Mouse (Mus musculus): ENCODE results near the gene Glb1. TPM values are rescaled to one million over a fixed set of nuclear protein-coding genes. Genes with fewer than 3 reads are reported as not detected.

Glb1 gene
- polyA plus RNA-seq, 1 experiment from 2014 or later, result 24.4 TPM

GRCm38 (mm10) chr9:114455420-114455819 lies 54.5 kb downstream of the Glb1 start:
- Histone ChIP-seq H3K9ac (ENCODE audit: low read length) (no peak overlapping the region), H3K27me3 (ENCODE audit: control insufficient read depth, insufficient read depth, low read length) (no peaks in the 10 kb centered on the region), H3K4me1 (ENCODE audit: control insufficient read depth, insufficient read depth, low read length) (no peaks in the 10 kb centered on the region), H3K9me3 (ENCODE audit: control insufficient read depth, low read length) (no peaks in the 10 kb centered on the region), H3K27ac (replicated peaks; ENCODE audit: low read depth, low read length) (no peak overlapping the region), H3K36me3 (ENCODE audit: control insufficient read depth, insufficient read depth, low read length) (no peaks in the 10 kb centered on the region; the same call in 1 of the 2 replicates), H3K4me2 (ENCODE audit: low read depth, severe bottlenecking) (no peak overlapping the region), H3K4me3 (ENCODE audit: low read depth, low read length) (no peak overlapping the region)
- DNase-seq (ENCODE audit: low spot score), result no peak
- no peak for ATAC-seq (ENCODE audit: insufficient number of reproducible peaks, low FRiP score, low TSS enrichment, low read depth)
- 77% methylated on average over 2 of the region's 2 CpGs for WGBS

- no peak overlapping the region for H3K4me3 ChIP-seq (ENCODE audit: low read depth, low read length)
- no peak overlapping the region for H3K27ac ChIP-seq (replicated peaks; ENCODE audit: low read depth, low read length)
- no peaks in the 10 kb centered on the region for H3K27me3 ChIP-seq (ENCODE audit: control insufficient read depth, insufficient read depth, low read length)
- H3K9ac ChIP-seq (ENCODE audit: low read length), result no peak overlapping the region
- WGBS, result 87% methylated on average over 3 of the region's 3 CpGs
- no peaks in the 10 kb centered on the region; the same call in 1 of the 2 replicates for H3K36me3 ChIP-seq (ENCODE audit: control insufficient read depth, insufficient read depth, low read length)
- no peaks in the 10 kb centered on the region for H3K9me3 ChIP-seq (ENCODE audit: control insufficient read depth, low read length)
- DNase-seq (ENCODE audit: low spot score), result no peak
- no peak for ATAC-seq (ENCODE audit: insufficient number of reproducible peaks, low FRiP score, low TSS enrichment, low read depth)
- no peaks in the 10 kb centered on the region for H3K4me1 ChIP-seq (ENCODE audit: control insufficient read depth, insufficient read depth, low read length)
- H3K4me2 ChIP-seq (ENCODE audit: low read depth, severe bottlenecking), result no peak overlapping the region
Measured at GRCm38 (mm10) chr9:114458436-114458835, 57.6 kb downstream of the Glb1 start.

- no peaks in the 10 kb centered on the region for H3K9me3 ChIP-seq (ENCODE audit: control insufficient read depth, low read length)
- WGBS, result 89% methylated on average over 7 of the region's 7 CpGs
- no peak overlapping the region for H3K9ac ChIP-seq (ENCODE audit: low read length)
- H3K4me1 ChIP-seq (ENCODE audit: control insufficient read depth, insufficient read depth, low read length), result no peaks in the 10 kb centered on the region
- no peaks in the 10 kb centered on the region for H3K36me3 ChIP-seq (ENCODE audit: control insufficient read depth, insufficient read depth, low read length)
- no peak overlapping the region for H3K4me3 ChIP-seq (ENCODE audit: low read depth, low read length)
- H3K27ac ChIP-seq (replicated peaks; ENCODE audit: low read depth, low read length), result no peak overlapping the region
- no peaks in the 10 kb centered on the region for H3K27me3 ChIP-seq (ENCODE audit: control insufficient read depth, insufficient read depth, low read length)
- H3K4me2 ChIP-seq (ENCODE audit: low read depth, severe bottlenecking), result no peak overlapping the region
- DNase-seq (ENCODE audit: low spot score) (no peak), ATAC-seq (ENCODE audit: insufficient number of reproducible peaks, low FRiP score, low TSS enrichment, low read depth) (no peak)
Measured at GRCm38 (mm10) chr9:114462569-114462968, 61.7 kb downstream of the Glb1 start.

- no peak overlapping the region for H3K4me2 ChIP-seq (ENCODE audit: low read depth, severe bottlenecking)
- DNase-seq (ENCODE audit: low spot score) (no peak), ATAC-seq (ENCODE audit: insufficient number of reproducible peaks, low FRiP score, low TSS enrichment, low read depth) (no peak)
- no peaks in the 10 kb centered on the region for H3K9me3 ChIP-seq (ENCODE audit: control insufficient read depth, low read length)
- no peaks in the 10 kb centered on the region; the same call in 1 of the 2 replicates for H3K36me3 ChIP-seq (ENCODE audit: control insufficient read depth, insufficient read depth, low read length)
- no peaks in the 10 kb centered on the region for H3K4me1 ChIP-seq (ENCODE audit: control insufficient read depth, insufficient read depth, low read length)
- WGBS, result 70% methylated on average over 6 of the region's 6 CpGs
- H3K27ac ChIP-seq (replicated peaks; ENCODE audit: low read depth, low read length), result no peak overlapping the region
- no peaks in the 10 kb centered on the region for H3K27me3 ChIP-seq (ENCODE audit: control insufficient read depth, insufficient read depth, low read length)
- no peak overlapping the region for H3K4me3 ChIP-seq (ENCODE audit: low read depth, low read length)
- no peak overlapping the region for H3K9ac ChIP-seq (ENCODE audit: low read length)
Measured at GRCm38 (mm10) chr9:114465442-114465841, 64.6 kb downstream of the Glb1 start.

- H3K36me3 ChIP-seq (ENCODE audit: control insufficient read depth, insufficient read depth, low read length), result no peaks in the 10 kb centered on the region; the same call in 1 of the 2 replicates
- no peak overlapping the region for H3K9ac ChIP-seq (ENCODE audit: low read length)
- 79% methylated on average over 7 of the region's 7 CpGs for WGBS
- no peak for DNase-seq (ENCODE audit: low spot score)
- no peak for ATAC-seq (ENCODE audit: insufficient number of reproducible peaks, low FRiP score, low TSS enrichment, low read depth)
- no peaks in the 10 kb centered on the region for H3K4me1 ChIP-seq (ENCODE audit: control insufficient read depth, insufficient read depth, low read length)
- H3K27ac ChIP-seq (replicated peaks; ENCODE audit: low read depth, low read length), result no peak overlapping the region
- no peak overlapping the region for H3K4me2 ChIP-seq (ENCODE audit: low read depth, severe bottlenecking)
- H3K9me3 ChIP-seq (ENCODE audit: control insufficient read depth, low read length), result no peaks in the 10 kb centered on the region
- no peak overlapping the region for H3K4me3 ChIP-seq (ENCODE audit: low read depth, low read length)
- no peaks in the 10 kb centered on the region for H3K27me3 ChIP-seq (ENCODE audit: control insufficient read depth, insufficient read depth, low read length)
Measured at GRCm38 (mm10) chr9:114466871-114467270, 66.0 kb downstream of the Glb1 start.

GRCm38 (mm10) chr9:114468217-114468616 lies 67.3 kb downstream of the Glb1 start:
- Histone ChIP-seq H3K27me3 (ENCODE audit: control insufficient read depth, insufficient read depth, low read length) (no peaks in the 10 kb centered on the region), H3K27ac (replicated peaks; ENCODE audit: low read depth, low read length) (no peak overlapping the region), H3K4me3 (ENCODE audit: low read depth, low read length) (no peak overlapping the region), H3K9ac (ENCODE audit: low read length) (no peak overlapping the region), H3K4me2 (ENCODE audit: low read depth, severe bottlenecking) (no peak overlapping the region), H3K9me3 (ENCODE audit: control insufficient read depth, low read length) (no peaks in the 10 kb centered on the region), H3K36me3 (ENCODE audit: control insufficient read depth, insufficient read depth, low read length) (no peaks in the 10 kb centered on the region; the same call in 1 of the 2 replicates), H3K4me1 (ENCODE audit: control insufficient read depth, insufficient read depth, low read length) (no peaks in the 10 kb centered on the region)
- 75% methylated on average over 5 of the region's 5 CpGs for WGBS
- DNase-seq (ENCODE audit: low spot score) (no peak), ATAC-seq (ENCODE audit: insufficient number of reproducible peaks, low FRiP score, low TSS enrichment, low read depth) (no peak)

- H3K9ac ChIP-seq (ENCODE audit: low read length), result no peak overlapping the region
- no peaks in the 10 kb centered on the region for H3K9me3 ChIP-seq (ENCODE audit: control insufficient read depth, low read length)
- WGBS, result 97% methylated on average over 4 of the region's 4 CpGs
Measured at GRCm38 (mm10) chr9:114468701-114469100, 67.8 kb downstream of the Glb1 start.

GRCm38 (mm10) chr9:114471892-114472291 lies 71.0 kb downstream of the Glb1 start:
- Histone ChIP-seq H3K4me2 (ENCODE audit: low read depth, severe bottlenecking) (no peak overlapping the region), H3K4me3 (ENCODE audit: low read depth, low read length) (no peak overlapping the region), H3K4me1 (ENCODE audit: control insufficient read depth, insufficient read depth, low read length) (no peaks in the 10 kb centered on the region), H3K27me3 (ENCODE audit: control insufficient read depth, insufficient read depth, low read length) (no peaks in the 10 kb centered on the region), H3K36me3 (ENCODE audit: control insufficient read depth, insufficient read depth, low read length) (no peaks in the 10 kb centered on the region; the same call in 1 of the 2 replicates), H3K9ac (ENCODE audit: low read length) (no peak overlapping the region), H3K9me3 (ENCODE audit: control insufficient read depth, low read length) (no peaks in the 10 kb centered on the region), H3K27ac (replicated peaks; ENCODE audit: low read depth, low read length) (no peak overlapping the region)
- 82% methylated on average over 7 of the region's 7 CpGs for WGBS
- DNase-seq (ENCODE audit: low spot score), result no peak
- ATAC-seq (ENCODE audit: insufficient number of reproducible peaks, low FRiP score, low TSS enrichment, low read depth), result no peak

More at GRCm38 (mm10) chr9:114468701-114469100, 67.8 kb downstream of the Glb1 start:
- Histone ChIP-seq H3K27me3 (ENCODE audit: control insufficient read depth, insufficient read depth, low read length) (no peaks in the 10 kb centered on the region), H3K4me1 (ENCODE audit: control insufficient read depth, insufficient read depth, low read length) (no peaks in the 10 kb centered on the region), H3K36me3 (ENCODE audit: control insufficient read depth, insufficient read depth, low read length) (no peaks in the 10 kb centered on the region; the same call in 1 of the 2 replicates), H3K4me3 (ENCODE audit: low read depth, low read length) (no peak overlapping the region), H3K27ac (replicated peaks; ENCODE audit: low read depth, low read length) (no peak overlapping the region), H3K4me2 (ENCODE audit: low read depth, severe bottlenecking) (no peak overlapping the region)
- DNase-seq (ENCODE audit: low spot score), result no peak
- ATAC-seq (ENCODE audit: insufficient number of reproducible peaks, low FRiP score, low TSS enrichment, low read depth), result no peak

- ATAC-seq (ENCODE audit: insufficient number of reproducible peaks, low FRiP score, low TSS enrichment, low read depth) (no peak), DNase-seq (ENCODE audit: low spot score) (no peak)
- Histone ChIP-seq H3K36me3 (ENCODE audit: control insufficient read depth, insufficient read depth, low read length) (no peaks in the 10 kb centered on the region), H3K4me3 (ENCODE audit: low read depth, low read length) (no peak overlapping the region), H3K4me2 (ENCODE audit: low read depth, severe bottlenecking) (no peak overlapping the region), H3K27ac (replicated peaks; ENCODE audit: low read depth, low read length) (no peak overlapping the region), H3K9me3 (ENCODE audit: control insufficient read depth, low read length) (no peaks in the 10 kb centered on the region), H3K4me1 (ENCODE audit: control insufficient read depth, insufficient read depth, low read length) (no peaks in the 10 kb centered on the region), H3K27me3 (ENCODE audit: control insufficient read depth, insufficient read depth, low read length) (no peaks in the 10 kb centered on the region), H3K9ac (ENCODE audit: low read length) (no peak overlapping the region)
- WGBS, result 90% methylated on average over 9 of the region's 9 CpGs
Measured at GRCm38 (mm10) chr9:114477019-114477418, 76.1 kb downstream of the Glb1 start.
